Mouse (Mus musculus) granulocyte monocyte progenitor cell, adult 5-6 weeks (primary cell): ENCODE measurements at regions not wholly inside any gene's neighbourhood (a gene's known extent, or its start where the extent isn't known, plus 50 kb on each side); places are given as distances from the start of the nearest gene placed in this dataset.

Experiments
- ATAC-seq: replicated peaks from 2 replicates; pipeline ENCODE4 v1.8.0; 2016; ENCODE audit warnings: mild to moderate bottlenecking, moderate TSS enrichment, inconsistent platforms; ENCODE audit not compliant: poor library complexity, severe bottlenecking

GRCm38 (mm10) chr2:103891240-103891767, 66.5 kb upstream of the Lmo2 start:
- ATAC-seq, result peak; percentile 52

- no peak for ATAC-seq
Measured at GRCm38 (mm10) chr2:103893159-103893740, 64.5 kb upstream of the Lmo2 start.

GRCm38 (mm10) chr2:103893805-103894204, 64.0 kb upstream of the Lmo2 start:
- no peak for ATAC-seq

DNA sequence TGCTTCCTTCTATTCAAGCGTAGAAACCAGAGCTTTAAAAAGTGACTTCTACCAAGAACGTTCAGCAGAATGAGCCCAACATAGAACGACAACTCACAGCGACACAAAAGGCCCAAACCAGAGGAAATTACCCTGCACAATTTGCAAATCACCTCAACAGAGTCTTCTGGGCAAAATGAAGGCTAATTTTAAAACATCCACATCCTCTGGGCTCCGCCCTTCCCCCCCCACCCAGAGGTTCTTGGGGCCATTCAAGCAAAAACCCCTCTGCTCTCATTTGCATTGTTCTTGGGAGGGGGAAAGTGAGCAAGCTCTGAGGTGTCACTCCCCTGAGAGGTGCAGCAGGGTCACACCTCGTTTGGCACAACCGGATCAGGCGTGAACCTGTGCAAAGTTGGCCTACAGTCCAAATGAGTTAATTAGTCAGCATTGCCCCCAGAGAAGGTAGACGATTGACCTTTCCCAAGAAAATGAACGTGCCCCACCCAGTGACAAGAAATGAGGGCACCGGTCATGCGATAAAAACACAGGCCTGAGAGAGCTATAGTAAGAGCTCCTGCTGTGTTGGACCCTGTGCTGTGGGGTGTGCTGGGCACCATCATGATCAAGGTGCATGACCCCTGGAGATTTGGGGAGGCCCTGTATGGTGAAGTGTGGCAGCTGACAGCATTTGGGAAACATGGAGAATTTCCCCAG, 62.7 kb upstream of the Lmo2 start:
- ATAC-seq, result no peak

- ATAC-seq, result peak; percentile 71
Measured at GRCm38 (mm10) chr2:103896160-103896559, 61.6 kb upstream of the Lmo2 start.

GRCm38 (mm10) chr2:103896814-103897213, 61.0 kb upstream of the Lmo2 start:
- no peak for ATAC-seq

DNA sequence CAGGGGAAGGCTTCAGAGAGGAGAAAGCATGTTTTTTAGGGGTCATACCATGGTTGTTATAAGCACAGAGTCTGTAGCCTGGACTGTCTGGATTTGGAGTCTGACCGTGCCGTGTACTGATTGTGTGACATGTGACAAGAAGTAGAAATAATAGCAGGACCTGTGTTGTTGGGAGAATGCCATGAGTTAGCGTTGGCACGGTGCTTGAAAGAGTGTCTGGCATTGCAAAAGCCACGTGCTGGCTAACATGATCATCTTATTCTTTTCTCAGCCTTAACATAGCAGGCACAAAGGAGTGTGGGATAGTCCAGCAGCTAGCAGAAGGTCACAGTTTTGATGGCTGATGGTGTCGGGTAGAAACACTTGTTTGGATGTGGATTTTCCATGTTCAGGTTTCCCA, 58.1 kb upstream of the Lmo2 start:
- no peak for ATAC-seq

GRCm38 (mm10) chr2:103900384-103900783, 57.4 kb upstream of the Lmo2 start:
- ATAC-seq, result no peak

DNA sequence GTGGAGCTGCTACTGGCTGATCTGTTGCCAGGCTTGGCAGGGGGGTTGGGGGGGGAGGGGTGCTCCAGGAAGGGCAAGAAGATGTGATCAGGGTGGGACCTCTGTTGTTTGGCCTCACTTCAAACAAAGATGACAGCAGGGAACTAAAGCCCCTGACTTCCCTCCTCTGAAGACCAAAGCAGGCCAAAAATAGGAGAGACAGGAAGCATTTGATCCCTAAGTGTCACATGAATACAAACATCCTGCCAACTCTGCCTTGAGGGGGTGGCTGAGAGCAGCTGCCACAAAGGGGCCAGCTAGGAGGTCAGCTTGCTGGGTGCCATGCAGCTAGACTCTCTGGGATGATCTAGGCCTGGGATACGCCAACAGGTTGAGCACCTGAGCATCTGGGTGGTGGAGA, 56.3 kb upstream of the Lmo2 start:
- peak; percentile 15; the same call in 1 of the 2 replicates for ATAC-seq

GRCm38 (mm10) chr2:103902777-103903176, 55.0 kb upstream of the Lmo2 start:
- no peak for ATAC-seq

DNA sequence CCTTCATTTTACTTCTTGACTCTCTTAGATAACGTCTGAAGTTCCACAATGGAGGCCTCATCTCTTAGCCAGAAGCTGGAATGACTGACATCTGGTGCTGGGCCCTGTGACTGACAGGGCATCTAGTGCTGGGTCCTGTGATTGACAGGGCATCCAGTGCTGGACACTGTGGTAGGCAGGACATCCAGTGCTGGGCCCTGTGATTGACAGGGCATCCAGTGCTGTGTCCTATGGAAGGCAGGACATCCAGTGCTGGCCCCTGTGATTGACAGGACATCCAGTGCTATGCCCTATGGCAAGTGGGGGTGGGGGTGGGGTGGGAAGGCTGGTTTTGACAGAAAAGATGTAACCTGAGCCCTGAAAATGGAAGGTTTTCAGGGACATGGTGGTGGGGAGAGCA, 52.1 kb upstream of the Lmo2 start:
- no peak for ATAC-seq

- peak; percentile 84 for ATAC-seq
Measured at GRCm38 (mm10) chr2:103906581-103907184, 51.1 kb upstream of the Lmo2 start.
